Mouse (Mus musculus): Measurements from ENCODE around the gene Ift57.
A peak's percentile ranks its signal among the peaks of the same experiment; 100 is the strongest.

Ift57 gene

GRCm38 (mm10) chr16:49796271-49796670 is 97.2 kb downstream of the Ift57 start:
- no peak for DNase-seq

GRCm38 (mm10) chr16:49796954-49797353 is 97.9 kb downstream of the Ift57 start:
- DNase-seq, result no peak

GRCm38 (mm10) chr16:49798790-49799189 is 99.8 kb downstream of the Ift57 start:
- no peak for DNase-seq

GRCm38 (mm10) chr16:49799597-49800561 is 100.8 kb downstream of the Ift57 start, which contains the start of gene Cd47:
TSS of gene Cd47 (plus strand) at chr16:49800533.
- DNase-seq, result peak in 1 of 2 experiments; percentile 42

- DNase-seq, result no peak
These were observed 102.0 kb downstream of the Ift57 start for GRCm38 (mm10) chr16:49800996-49801395.

- no peak for DNase-seq
These were observed 102.4 kb downstream of the Ift57 start for GRCm38 (mm10) chr16:49801399-49801798.

GRCm38 (mm10) chr16:49802993-49803392 is 104.0 kb downstream of the Ift57 start:
- DNase-seq, result no peak

GRCm38 (mm10) chr16:49803932-49804461 is 105.0 kb downstream of the Ift57 start:
- no peak for DNase-seq

GRCm38 (mm10) chr16:49806920-49807319 is 107.9 kb downstream of the Ift57 start:
- DNase-seq, result no peak

GRCm38 (mm10) chr16:49807419-49807841 is 108.4 kb downstream of the Ift57 start:
- no peak for DNase-seq

GRCm38 (mm10) chr16:49807862-49808430 is 108.9 kb downstream of the Ift57 start:
- no peak for DNase-seq

GRCm38 (mm10) chr16:49811897-49812296 is 112.9 kb downstream of the Ift57 start:
- DNase-seq, result no peak

- DNase-seq, result no peak
These were observed 114.0 kb downstream of the Ift57 start for GRCm38 (mm10) chr16:49812821-49813616.

- no peak for DNase-seq
These were observed 115.4 kb downstream of the Ift57 start for GRCm38 (mm10) chr16:49814419-49814818.
